Mouse (Mus musculus): Measurements from ENCODE around the gene Olfr522. TPM values are rescaled to one million over a fixed set of nuclear protein-coding genes. Genes with fewer than 3 reads are reported as not detected.

Gene Olfr522
- polyA plus RNA-seq, 1 experiment: not detected

- no peak for DNase-seq (ENCODE audit: extremely low spot score in 1 of 2, low spot score in 1 of 2)
Measured at GRCm38 (mm10) chr7:140120484-140120883, 44.1 kb downstream of the Olfr522 start.

- peak; percentile 73 to 87 for DNase-seq (ENCODE audit: extremely low spot score in 1 of 2, low spot score in 1 of 2)
Measured at GRCm38 (mm10) chr7:140116329-140117054, 48.1 kb downstream of the Olfr522 start, which contains the start of gene Echs1. TSS of gene Echs1 (minus strand) at chr7:140116476.

GRCm38 (mm10) chr7:140115583-140116328, 48.8 kb downstream of the Olfr522 start, which contains the start of gene Paox:
TSS of gene Paox (plus strand) at chr7:140115799.
- DNase-seq (ENCODE audit: extremely low spot score in 1 of 2, low spot score in 1 of 2): peak; percentile 52 to 73

- no peak for DNase-seq (ENCODE audit: extremely low spot score in 1 of 2, low spot score in 1 of 2)
Measured at GRCm38 (mm10) chr7:140111943-140112342, 52.6 kb downstream of the Olfr522 start.

Other genes with a start within 250 kb of the Olfr522 start
- gene Utf1, start 221.0 kb downstream of the Olfr522 start, polyA plus RNA-seq (2012; rRNA removed): 0.18 TPM in 1 of 2 replicates, not detected in the other
- 1.0 and 1.2 TPM in 2 replicates for gene 6430531B16Rik, start 186.0 kb downstream of the Olfr522 start, polyA plus RNA-seq (2012; rRNA removed)
- gene Adam8, start 172.2 kb downstream of the Olfr522 start, polyA plus RNA-seq (2012; rRNA removed): 6.4 and 7.7 TPM in 2 replicates
- gene Zfp511, start 128.4 kb downstream of the Olfr522 start, polyA plus RNA-seq (2012; rRNA removed): 67.6 and 71.5 TPM in 2 replicates
- 46.1 and 51.7 TPM in 2 replicates for gene Tubgcp2, start 128.1 kb downstream of the Olfr522 start, polyA plus RNA-seq (2012; rRNA removed)
- gene Msx3, start 115.7 kb downstream of the Olfr522 start, polyA plus RNA-seq (2012; rRNA removed): 0.17 and 0.28 TPM in 2 replicates
- 468 and 504 TPM in 2 replicates for gene Caly, start 82.2 kb downstream of the Olfr522 start, polyA plus RNA-seq (2012; rRNA removed)
- gene Prap1, start 71.4 kb downstream of the Olfr522 start, polyA plus RNA-seq (2012; rRNA removed): 4.0 and 10.0 TPM in 2 replicates
- 87.3 and 98.1 TPM in 2 replicates for gene Fuom, start 62.3 kb downstream of the Olfr522 start, polyA plus RNA-seq (2012; rRNA removed)
- 3.7 and 5.0 TPM in 2 replicates for gene Paox, start 49.0 kb downstream of the Olfr522 start, polyA plus RNA-seq (2012; rRNA removed)
- gene Echs1, start 48.3 kb downstream of the Olfr522 start, polyA plus RNA-seq (2012; rRNA removed): 62.3 and 72.0 TPM in 2 replicates
- 41.5 and 43.0 TPM in 2 replicates for gene Mtg1, start 27.2 kb downstream of the Olfr522 start, polyA plus RNA-seq (2012; rRNA removed)
- 103 and 125 TPM in 2 replicates for gene Sprn, start 9.9 kb downstream of the Olfr522 start, polyA plus RNA-seq (2012; rRNA removed)
- gene Olfr523, start 8.5 kb upstream of the Olfr522 start, polyA plus RNA-seq (2012; rRNA removed): 0.04 and 0.08 TPM in 2 replicates
- not detected in 2 replicates for gene Olfr524, start 41.2 kb upstream of the Olfr522 start, polyA plus RNA-seq (2012; rRNA removed)
- 0.17 and 0.24 TPM in 2 replicates for gene Cd163l1, start 53.5 kb upstream of the Olfr522 start, polyA plus RNA-seq (2012; rRNA removed)
- gene 5830411N06Rik, start 82.5 kb upstream of the Olfr522 start, polyA plus RNA-seq (2012; rRNA removed): 0.04 and 0.06 TPM in 2 replicates
- gene Olfr525, start 156.1 kb upstream of the Olfr522 start, polyA plus RNA-seq (2012; rRNA removed): not detected in 2 replicates
- gene Olfr527, start 169.3 kb upstream of the Olfr522 start, polyA plus RNA-seq (2012; rRNA removed): 0.04 TPM in 1 of 2 replicates, not detected in the other
- 0.04 and 0.27 TPM in 2 replicates for gene Olfr60, start 196.9 kb upstream of the Olfr522 start, polyA plus RNA-seq (2012; rRNA removed)
- gene Olfr530, start 211.6 kb upstream of the Olfr522 start, polyA plus RNA-seq (2012; rRNA removed): not detected in 2 replicates
- gene Olfr531, start 238.2 kb upstream of the Olfr522 start, polyA plus RNA-seq (2012; rRNA removed): 0.13 TPM in 1 of 2 replicates, not detected in the other